Mouse (Mus musculus) CD4-positive, CD25-positive, alpha-beta regulatory T cell, adult 4 months (primary cell): ENCODE results near the gene Pax1. TPM values are rescaled to one million over a fixed set of nuclear protein-coding genes. Genes with fewer than 3 reads are reported as not detected.

Experiments
- ATAC-seq: one replicate; pipeline ENCODE4 v1.8.0; 2017
- polyA plus RNA-seq, 2 experiments: library from polyadenylated mRNA; unstranded; fragments of 100-300 nt; shearing (Covaris generic); gene quantifications; one replicate each; pipeline ENCODE4 v1.2.1; 2017

Pax1 gene
- not detected for polyA plus RNA-seq

- no peak for ATAC-seq
Measured at GRCm38 (mm10) chr2:147361581-147361980, at the start of gene Pax1. Gene Pax1 (plus strand): TSS chr2:147361925.

- ATAC-seq: no peak
Measured at GRCm38 (mm10) chr2:147321036-147321435, 40.7 kb upstream of the Pax1 start.

- no peak for ATAC-seq
Measured at GRCm38 (mm10) chr2:147325178-147325577, 36.5 kb upstream of the Pax1 start.

GRCm38 (mm10) chr2:147332731-147333130 is 29.0 kb upstream of the Pax1 start:
- no peak for ATAC-seq

GRCm38 (mm10) chr2:147338729-147339128 is 23.0 kb upstream of the Pax1 start:
- ATAC-seq: no peak

GRCm38 (mm10) chr2:147339796-147340195 is 21.9 kb upstream of the Pax1 start:
- no peak for ATAC-seq

- ATAC-seq: no peak
Measured at GRCm38 (mm10) chr2:147342198-147342597, 19.5 kb upstream of the Pax1 start.

GRCm38 (mm10) chr2:147359716-147360115 is 2.0 kb upstream of the Pax1 start:
- no peak for ATAC-seq

GRCm38 (mm10) chr2:147360401-147360800 is 1.3 kb upstream of the Pax1 start:
- no peak for ATAC-seq

- ATAC-seq: no peak
Measured at GRCm38 (mm10) chr2:147360856-147361255, 869 bp upstream of the Pax1 start.

- no peak for ATAC-seq
Measured at GRCm38 (mm10) chr2:147362316-147362715, 591 bp downstream of the Pax1 start.

GRCm38 (mm10) chr2:147363401-147364130 is 1.8 kb downstream of the Pax1 start:
- ATAC-seq: no peak

- ATAC-seq: no peak
Measured at GRCm38 (mm10) chr2:147364198-147364597, 2.5 kb downstream of the Pax1 start.

GRCm38 (mm10) chr2:147364982-147365907 is 3.5 kb downstream of the Pax1 start:
- ATAC-seq: no peak

GRCm38 (mm10) chr2:147365908-147366630 is 4.3 kb downstream of the Pax1 start:
- no peak for ATAC-seq

- no peak for ATAC-seq
Measured at GRCm38 (mm10) chr2:147367246-147367820, 5.6 kb downstream of the Pax1 start.

GRCm38 (mm10) chr2:147367911-147368591 is 6.3 kb downstream of the Pax1 start:
- no peak for ATAC-seq

GRCm38 (mm10) chr2:147369561-147369960 is 7.8 kb downstream of the Pax1 start:
- ATAC-seq: no peak

- ATAC-seq: no peak
Measured at GRCm38 (mm10) chr2:147370091-147370490, 8.4 kb downstream of the Pax1 start.

GRCm38 (mm10) chr2:147371289-147371688 is 9.6 kb downstream of the Pax1 start:
- no peak for ATAC-seq

GRCm38 (mm10) chr2:147371840-147372239 is 10.1 kb downstream of the Pax1 start:
- ATAC-seq: no peak
